ENCODE assay signal across 9 mouse cellular contexts in genomic region chr17:29062119-29063035, GRCm38 (mm10). TPM values are rescaled to one million over a fixed set of nuclear protein-coding genes. Genes with fewer than 3 reads are reported as not detected.
DNase-seq lines count a peak whose midpoint lies in the region; ATAC-seq lines count a peak whose summit lies in the region.
"Had no signal": no experiment of that assay in that cellular context is flagged by ENCODE, and none has a peak within 500 bp of the region (broad histone marks: within the 10 kb centered on the region; RNA-seq: fewer than 3 reads in every experiment).

No protein-coding gene starts in this region.

- DNase-seq in gastrocnemius, adult 18-20 months (ENCODE audit: low spot score): peak; percentile 51
- no peak for DNase-seq in gastrocnemius, postnatal 36 days
- peak; percentile 87 for DNase-seq in 3T3-L1 (ENCODE audit: low read depth, low spot score)
- DNase-seq in embryonic facial prominence, embryonic 14.5 days (ENCODE audit: low spot score): no peak
- DNase-seq in hindbrain, embryonic 10.5 days (ENCODE audit: low spot score): no peak
- DNase-seq in liver: no peak
- no peak for DNase-seq in kidney, adult 18-20 months
- DNase-seq in cerebellum, postnatal 4 days (ENCODE audit: low spot score in 2 of 2): no peak

- no peak overlapping the region for H3K4me2 ChIP-seq in embryonic facial prominence, embryonic 14.5 days (ENCODE audit: low read depth, low read length)

- H3K36me3 ChIP-seq in embryonic facial prominence, embryonic 14.5 days (ENCODE audit: control insufficient read depth, insufficient read depth, low read length): no peaks in the 10 kb centered on the region
- no peaks in the 10 kb centered on the region for H3K36me3 ChIP-seq in hindbrain, embryonic 10.5 days

- WGBS in embryonic facial prominence, embryonic 14.5 days: 35% methylated on average over 12 of the region's 13 CpGs
- WGBS in hindbrain, embryonic 10.5 days: 53% methylated on average over 13 of the region's 13 CpGs

- ATAC-seq in embryonic facial prominence, embryonic 14.5 days (ENCODE audit: low read depth): peak; percentile 28; the same call in 1 of the 2 replicates

- H3K4me3 ChIP-seq in embryonic facial prominence, embryonic 14.5 days (ENCODE audit: low read depth, low read length): no peak overlapping the region
- H3K4me3 ChIP-seq in hindbrain, embryonic 10.5 days: no peak overlapping the region

- H3K9ac ChIP-seq in embryonic facial prominence, embryonic 14.5 days (ENCODE audit: low read depth, low read length): no peak overlapping the region

- H3K27me3 ChIP-seq in embryonic facial prominence, embryonic 14.5 days (replicated peaks; ENCODE audit: control insufficient read depth, insufficient read depth, low read length): no peaks in the 10 kb centered on the region
- H3K27me3 ChIP-seq in hindbrain, embryonic 10.5 days (ENCODE audit: insufficient read depth, poor library complexity, severe bottlenecking): no peaks in the 10 kb centered on the region

- no peaks in the 10 kb centered on the region for H3K9me3 ChIP-seq in embryonic facial prominence, embryonic 14.5 days (ENCODE audit: control insufficient read depth, low read length)
- no peaks in the 10 kb centered on the region for H3K9me3 ChIP-seq in hindbrain, embryonic 10.5 days

- intact Hi-C loops in gastrocnemius, postnatal 36 days (cut with DNase I): loop anchor here (5.0 kb wide), 1 partner anchor 80 kb away; no protein-coding TSS in a partner anchor

- H3K27ac ChIP-seq in embryonic facial prominence, embryonic 14.5 days (replicated peaks; ENCODE audit: low read depth, low read length): peak overlapping the region; percentile 35
- H3K27ac ChIP-seq in hindbrain, embryonic 10.5 days: peak overlapping the region; percentile 75; the same call in 1 of the 2 replicates

- peaks cover 13% of the 10 kb centered on the region for H3K4me1 ChIP-seq in embryonic facial prominence, embryonic 14.5 days (ENCODE audit: control insufficient read depth, insufficient read depth, low read length)
- H3K4me1 ChIP-seq in hindbrain, embryonic 10.5 days (replicated peaks): peaks cover 43% of the 10 kb centered on the region

RNA-seq across cellular contexts. Expression of gene Cdkn1a, which starts 28.4 kb away (rescaled TPM):
- total RNA-seq in gastrocnemius, adult 18-20 months (2021): 10 to 100 TPM; 31.9 to 63.3 TPM
- 10 to 100 TPM; 17.6 to 27.2 TPM for total RNA-seq in gastrocnemius, postnatal 36 days (2021)
- polyA plus RNA-seq in embryonic facial prominence, embryonic 14.5 days (2014; fragmentation: Nextera tagmentation; extraction: Ambion mirVana): 223 and 292 TPM in 2 replicates
- polyA plus RNA-seq in hindbrain, embryonic 10.5 days (2016; fragmentation: Nextera tagmentation; extraction: Ambion mirVana): 29.9 and 36.0 TPM in 2 replicates

RNA-seq across cellular contexts. Expression of gene Srsf3, which starts 29.9 kb away (rescaled TPM):
- 10 to 100 TPM; 37.4 to 48.6 TPM for total RNA-seq in gastrocnemius, adult 18-20 months (2021)
- total RNA-seq in gastrocnemius, postnatal 36 days (2021): 10 to 100 TPM; 32.6 to 42.1 TPM
- 494 and 574 TPM in 2 replicates for polyA plus RNA-seq in embryonic facial prominence, embryonic 14.5 days (2014; fragmentation: Nextera tagmentation; extraction: Ambion mirVana)
- 723 and 795 TPM in 2 replicates for polyA plus RNA-seq in hindbrain, embryonic 10.5 days (2016; fragmentation: Nextera tagmentation; extraction: Ambion mirVana)

RNA-seq across cellular contexts. Expression of gene Rab44, which starts 51.6 kb away (rescaled TPM):
- total RNA-seq in gastrocnemius, adult 18-20 months (2021): under 1 TPM; 0.31 to 0.34 TPM
- total RNA-seq in gastrocnemius, postnatal 36 days (2021): under 1 TPM; 0.44 to 0.59 TPM
- 1.7 and 2.2 TPM in 2 replicates for polyA plus RNA-seq in embryonic facial prominence, embryonic 14.5 days (2014; fragmentation: Nextera tagmentation; extraction: Ambion mirVana)
- polyA plus RNA-seq in hindbrain, embryonic 10.5 days (2016; fragmentation: Nextera tagmentation; extraction: Ambion mirVana): 0.04 TPM in 1 of 2 replicates, not detected in the other
- polyA plus RNA-seq: limb, embryonic 11.5 days had no signal

RNA-seq across cellular contexts. Expression of gene Stk38, which starts 54.6 kb away (rescaled TPM):
- total RNA-seq in gastrocnemius, adult 18-20 months (2021): 10 to 100 TPM; 20.2 to 22.4 TPM
- 10 to 100 TPM; 23.0 to 26.1 TPM for total RNA-seq in gastrocnemius, postnatal 36 days (2021)
- 87.0 and 88.7 TPM in 2 replicates for polyA plus RNA-seq in embryonic facial prominence, embryonic 14.5 days (2014; fragmentation: Nextera tagmentation; extraction: Ambion mirVana)
- 131 and 133 TPM in 2 replicates for polyA plus RNA-seq in hindbrain, embryonic 10.5 days (2016; fragmentation: Nextera tagmentation; extraction: Ambion mirVana)

Comparison
In these comparisons a context has a peak if more than half of its experiments do, and no peak if none do; other contexts are left out.
1. DNase-seq: peak in gastrocnemius, adult 18-20 months (single experiment) and 3T3-L1 (single experiment); none in gastrocnemius, postnatal 36 days (0 of 2), embryonic facial prominence, embryonic 14.5 days (single experiment), hindbrain, embryonic 10.5 days (single experiment), liver (single experiment), kidney, adult 18-20 months (single experiment) and cerebellum, postnatal 4 days (0 of 2).